Mouse (Mus musculus): ENCODE measurements at regions not wholly inside any gene's neighbourhood (a gene's known extent, or its start where the extent isn't known, plus 50 kb on each side); places are given as distances from the start of the nearest gene placed in this dataset.

DNA sequence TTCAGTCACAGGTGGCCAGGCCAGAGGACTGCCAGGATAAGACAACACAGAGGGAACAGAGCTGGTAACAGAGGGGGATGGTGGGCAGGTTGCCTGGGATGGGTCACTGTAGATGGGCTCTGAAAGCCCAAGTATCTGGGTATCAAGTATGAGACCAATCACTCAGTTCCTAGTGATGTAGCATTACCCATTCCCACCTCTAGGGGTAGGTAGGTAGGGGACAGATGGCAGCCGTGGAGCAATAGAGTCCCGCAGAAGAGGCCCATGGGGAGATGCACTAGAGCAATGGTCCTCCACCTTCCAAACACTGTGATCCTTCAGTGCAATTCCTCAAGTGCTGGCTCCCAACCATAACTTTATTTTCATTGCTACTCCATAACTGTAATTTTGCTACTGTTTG lies 60.4 kb upstream of the Dgkg start:
- WGBS, result 55% methylated on average over 2 of the region's 2 CpGs

DNA sequence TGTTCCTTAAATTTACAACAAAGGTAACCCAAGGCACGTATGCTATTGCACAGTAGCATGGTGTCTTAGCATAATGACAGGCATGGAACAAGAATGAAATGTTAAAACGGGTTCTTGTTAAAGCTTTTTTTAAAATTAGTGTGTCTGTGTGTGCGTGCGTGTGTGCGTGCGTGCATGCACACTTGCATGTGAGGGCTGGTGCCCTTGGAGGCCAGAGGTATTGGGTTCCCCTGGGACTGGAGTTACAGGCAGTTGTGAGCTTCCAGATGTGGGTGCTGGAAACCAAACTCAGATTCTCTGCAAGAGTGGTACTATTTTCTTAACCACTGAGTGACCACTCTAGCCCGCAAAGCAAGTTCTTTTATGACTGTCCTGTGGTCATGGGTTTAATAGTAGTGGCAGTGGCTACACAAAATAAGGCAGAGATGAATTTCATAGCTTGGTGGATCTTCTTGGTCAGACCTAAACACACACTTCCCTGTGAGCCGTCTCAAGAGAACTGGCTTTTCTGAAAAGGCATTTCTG lies 59.3 kb upstream of the Dgkg start:
- Histone ChIP-seq H3K9me3 (replicated peaks; ENCODE audit: control insufficient read depth, low read length) (no peaks in the 10 kb centered on the region), H3K4me1 (ENCODE audit: control insufficient read depth, insufficient read depth) (no peaks in the 10 kb centered on the region), H3K4me2 (ENCODE audit: low read depth, low read length) (no peak overlapping the region), H3K9ac (replicated peaks; ENCODE audit: low read depth, low read length) (no peak overlapping the region), H3K27me3 (ENCODE audit: control insufficient read depth, insufficient read depth, low read length) (no peaks in the 10 kb centered on the region), H3K4me3 (ENCODE audit: low read depth, low read length) (no peak overlapping the region), H3K27ac (ENCODE audit: low read depth) (no peak overlapping the region), H3K36me3 (replicated peaks; ENCODE audit: control insufficient read depth, insufficient read depth, low read length) (no peaks in the 10 kb centered on the region)
- ATAC-seq (ENCODE audit: insufficient read depth, low read depth) (no peak), DNase-seq (ENCODE audit: low spot score) (no peak)
- TF ChIP-seq EP300 (IDR thresholded peaks at IDR 0.05; ENCODE audit: low read depth), result no peak
- no peak for TF ChIP-seq CTCF (IDR thresholded peaks at IDR 0.05; ENCODE audit: low read depth)
- WGBS, result 89% methylated on average over 8 of the region's 8 CpGs

More for the DNA sequence above, 60.4 kb upstream of the Dgkg start:
- Histone ChIP-seq H3K27ac (ENCODE audit: low read depth) (no peak overlapping the region), H3K27me3 (ENCODE audit: control insufficient read depth, insufficient read depth, low read length) (no peaks in the 10 kb centered on the region), H3K9ac (replicated peaks; ENCODE audit: low read depth, low read length) (no peak overlapping the region), H3K4me1 (ENCODE audit: control insufficient read depth, insufficient read depth) (no peaks in the 10 kb centered on the region), H3K9me3 (replicated peaks; ENCODE audit: control insufficient read depth, low read length) (no peaks in the 10 kb centered on the region), H3K4me3 (ENCODE audit: low read depth, low read length) (no peak overlapping the region), H3K36me3 (replicated peaks; ENCODE audit: control insufficient read depth, insufficient read depth, low read length) (no peaks in the 10 kb centered on the region), H3K4me2 (ENCODE audit: low read depth, low read length) (no peak overlapping the region)
- ATAC-seq (ENCODE audit: insufficient read depth, low read depth) (no peak), DNase-seq (ENCODE audit: low spot score) (no peak)
- TF ChIP-seq CTCF (IDR thresholded peaks at IDR 0.05; ENCODE audit: low read depth) (no peak), EP300 (IDR thresholded peaks at IDR 0.05; ENCODE audit: low read depth) (no peak)

DNA sequence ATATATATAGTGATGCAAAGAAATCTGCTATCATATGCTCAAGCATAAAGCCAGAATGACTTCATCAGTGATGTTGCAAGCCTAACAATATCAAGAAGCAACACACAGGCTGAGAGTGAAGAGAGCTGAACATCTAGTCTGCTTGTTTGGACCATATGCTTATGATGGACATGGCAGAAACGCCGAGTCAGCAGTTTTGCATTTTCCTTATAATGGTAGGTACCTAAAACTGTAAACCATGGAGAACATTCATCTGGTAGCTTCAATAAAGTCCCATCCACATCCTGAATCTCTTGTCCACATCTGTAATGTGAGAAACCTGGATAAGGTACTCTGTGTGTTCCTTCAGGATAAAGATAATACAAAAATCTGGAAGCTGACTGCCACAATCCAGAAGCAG lies 57.3 kb upstream of the Dgkg start:
- TF ChIP-seq CTCF (IDR thresholded peaks at IDR 0.05; ENCODE audit: low read depth), result no peak
- TF ChIP-seq EP300 (IDR thresholded peaks at IDR 0.05; ENCODE audit: low read depth), result no peak

DNA sequence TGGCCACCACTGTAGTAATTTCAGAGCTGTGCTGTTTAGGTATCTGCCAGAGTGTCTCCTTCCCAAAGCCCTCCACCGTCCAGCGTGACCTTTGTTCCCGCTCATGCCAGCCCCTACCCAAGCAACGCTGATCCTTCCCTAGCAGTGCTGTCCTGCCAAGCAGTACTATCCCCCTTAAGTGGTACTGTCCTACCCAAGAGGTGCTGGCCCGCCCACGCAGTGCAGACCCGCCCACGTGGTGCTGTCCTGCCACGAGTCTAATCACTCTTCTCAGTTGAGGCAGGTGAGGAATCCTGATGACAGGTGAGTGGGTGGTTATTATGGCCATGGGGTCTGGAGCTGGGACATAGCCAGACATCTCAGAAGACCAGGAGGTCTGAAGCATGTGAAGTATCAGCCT lies 51.7 kb upstream of the Dgkg start:
- Histone ChIP-seq H3K27ac (ENCODE audit: low read depth) (no peak overlapping the region), H3K4me1 (ENCODE audit: control insufficient read depth, insufficient read depth) (peaks cover 6% of the 10 kb centered on the region), H3K9ac (replicated peaks; ENCODE audit: low read depth, low read length) (no peak overlapping the region), H3K4me3 (ENCODE audit: low read depth, low read length) (no peak overlapping the region), H3K36me3 (replicated peaks; ENCODE audit: control insufficient read depth, insufficient read depth, low read length) (no peaks in the 10 kb centered on the region), H3K9me3 (replicated peaks; ENCODE audit: control insufficient read depth, low read length) (no peaks in the 10 kb centered on the region), H3K27me3 (ENCODE audit: control insufficient read depth, insufficient read depth, low read length) (no peaks in the 10 kb centered on the region), H3K4me2 (ENCODE audit: low read depth, low read length) (no peak overlapping the region)
- no peak for ATAC-seq (ENCODE audit: insufficient read depth, low read depth)
- DNase-seq (ENCODE audit: low spot score), result no peak
- 41% methylated on average over 9 of the region's 9 CpGs for WGBS
- no peak for TF ChIP-seq CTCF (IDR thresholded peaks at IDR 0.05; ENCODE audit: low read depth)

More for the DNA sequence above, 57.3 kb upstream of the Dgkg start:
- Histone ChIP-seq H3K27ac (ENCODE audit: low read depth) (no peak overlapping the region), H3K9me3 (replicated peaks; ENCODE audit: control insufficient read depth, low read length) (no peaks in the 10 kb centered on the region), H3K4me3 (ENCODE audit: low read depth, low read length) (no peak overlapping the region), H3K4me2 (ENCODE audit: low read depth, low read length) (no peak overlapping the region), H3K9ac (replicated peaks; ENCODE audit: low read depth, low read length) (no peak overlapping the region), H3K36me3 (replicated peaks; ENCODE audit: control insufficient read depth, insufficient read depth, low read length) (no peaks in the 10 kb centered on the region), H3K27me3 (ENCODE audit: control insufficient read depth, insufficient read depth, low read length) (no peaks in the 10 kb centered on the region), H3K4me1 (ENCODE audit: control insufficient read depth, insufficient read depth) (no peaks in the 10 kb centered on the region)
- ATAC-seq (ENCODE audit: insufficient read depth, low read depth), result no peak
- no peak for DNase-seq (ENCODE audit: low spot score)
- WGBS, result 87% methylated on average over 2 of the region's 2 CpGs
